Mouse (Mus musculus): ENCODE data around the gene Aurkb. TPM values are rescaled to one million over a fixed set of nuclear protein-coding genes. Genes with fewer than 3 reads are reported as not detected.

Aurkb gene
- polyA plus RNA-seq, 1 experiment from 2014 or later, result 199 TPM

DNA sequence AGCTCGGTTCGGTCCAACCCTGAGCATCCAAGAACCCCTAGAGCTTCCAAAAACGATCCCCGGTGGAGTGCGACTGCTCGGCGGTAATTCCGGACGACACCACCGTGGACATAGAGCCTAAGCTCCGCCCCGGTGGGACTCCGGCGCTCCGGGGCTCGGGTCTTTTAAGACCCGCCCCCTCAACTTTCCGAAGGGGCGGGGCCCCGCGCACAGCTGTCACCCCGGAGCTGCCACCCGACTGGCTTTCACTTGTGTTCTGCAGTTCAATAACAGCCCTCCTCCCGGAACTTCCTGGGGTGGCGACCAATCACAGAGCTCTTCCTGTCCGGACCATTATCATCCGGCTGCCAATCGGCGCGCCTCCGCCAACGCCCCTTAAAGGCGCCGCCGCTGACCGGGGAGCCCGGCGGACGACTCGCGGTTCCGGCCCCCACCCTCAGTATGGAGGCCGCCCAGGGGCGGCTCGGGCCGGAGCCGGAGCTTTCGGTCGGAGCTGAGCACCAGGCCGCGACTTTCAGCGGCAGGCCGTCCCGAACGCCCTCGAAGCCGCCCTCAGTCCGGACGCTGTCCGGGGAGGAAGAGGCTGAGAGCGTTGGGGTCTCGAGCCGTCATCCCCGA, 14.0 kb downstream of the Aurkb start, which contains the start of gene Borcs6:
Borcs6 (plus strand) TSS at position 361 of the 618 bp plus-strand sequence.
- H3K36me3 ChIP-seq (ENCODE audit: control insufficient read depth, insufficient read depth, low read length), result no peaks in the 10 kb centered on the region
- H3K4me1 ChIP-seq (replicated peaks; ENCODE audit: control insufficient read depth, insufficient read depth, low read length), result peaks cover 17% of the 10 kb centered on the region
- peak within 1 kb of the TSS; percentile 98 for H3K4me2 ChIP-seq (ENCODE audit: low read depth, low read length, severe bottlenecking)
- peak within 1 kb of the TSS; percentile 75 for H3K27ac ChIP-seq (ENCODE audit: low read depth, low read length)
- H3K27me3 ChIP-seq (ENCODE audit: control insufficient read depth, insufficient read depth, low read length), result no peaks in the 10 kb centered on the region
- H3K4me3 ChIP-seq (ENCODE audit: low read depth, low read length), result peak within 1 kb of the TSS; percentile 69
- peak; percentile 90 for ATAC-seq (replicated peaks; ENCODE audit: low FRiP score)
- WGBS, result under 1% methylated on average over 59 of the region's 64 CpGs
- peak within 1 kb of the TSS; percentile 67 for H3K9ac ChIP-seq (ENCODE audit: low read length)
- H3K9me3 ChIP-seq (ENCODE audit: control insufficient read depth, low read length), result no peaks in the 10 kb centered on the region
- peak; percentile 97 for DNase-seq (ENCODE audit: low spot score)

- peak overlapping the region; percentile 62 for H3K27ac ChIP-seq (ENCODE audit: low read depth, low read length)
- no peaks in the 10 kb centered on the region for H3K36me3 ChIP-seq (ENCODE audit: control insufficient read depth, insufficient read depth, low read length)
- peak overlapping the region; percentile 62 for H3K9ac ChIP-seq (ENCODE audit: low read length)
- WGBS, result 0% methylated on average over 46 of the region's 49 CpGs
- H3K27me3 ChIP-seq (ENCODE audit: control insufficient read depth, insufficient read depth, low read length), result no peaks in the 10 kb centered on the region
- peak overlapping the region; percentile 69 for H3K4me3 ChIP-seq (ENCODE audit: low read depth, low read length)
- DNase-seq (ENCODE audit: low spot score), result peak; percentile 83
- no peaks in the 10 kb centered on the region for H3K9me3 ChIP-seq (ENCODE audit: control insufficient read depth, low read length)
- H3K4me2 ChIP-seq (ENCODE audit: low read depth, low read length, severe bottlenecking), result peak overlapping the region; percentile 98
- ATAC-seq (replicated peaks; ENCODE audit: low FRiP score), result peak; percentile 15
- peaks cover 17% of the 10 kb centered on the region for H3K4me1 ChIP-seq (replicated peaks; ENCODE audit: control insufficient read depth, insufficient read depth, low read length)
Observed at GRCm38 (mm10) chr11:69059975-69060411, 14.5 kb downstream of the Aurkb start.

- Histone ChIP-seq H3K27me3 (ENCODE audit: control insufficient read depth, insufficient read depth, low read length) (no peaks in the 10 kb centered on the region), H3K9ac (ENCODE audit: low read length) (peak overlapping the region; percentile 62), H3K27ac (ENCODE audit: low read depth, low read length) (no peak overlapping the region), H3K9me3 (ENCODE audit: control insufficient read depth, low read length) (no peaks in the 10 kb centered on the region), H3K4me2 (ENCODE audit: low read depth, low read length, severe bottlenecking) (peak overlapping the region; percentile 98), H3K36me3 (ENCODE audit: control insufficient read depth, insufficient read depth, low read length) (no peaks in the 10 kb centered on the region), H3K4me1 (replicated peaks; ENCODE audit: control insufficient read depth, insufficient read depth, low read length) (peaks cover 17% of the 10 kb centered on the region), H3K4me3 (ENCODE audit: low read depth, low read length) (peak overlapping the region; percentile 69)
- under 1% methylated on average over 40 of the region's 40 CpGs for WGBS
- ATAC-seq (replicated peaks; ENCODE audit: low FRiP score) (no peak), DNase-seq (ENCODE audit: low spot score) (peak; percentile 76)
Observed at GRCm38 (mm10) chr11:69060448-69061254, 15.2 kb downstream of the Aurkb start.

- Histone ChIP-seq H3K4me1 (replicated peaks; ENCODE audit: control insufficient read depth, insufficient read depth, low read length) (peaks cover 21% of the 10 kb centered on the region), H3K9me3 (ENCODE audit: control insufficient read depth, low read length) (no peaks in the 10 kb centered on the region), H3K36me3 (ENCODE audit: control insufficient read depth, insufficient read depth, low read length) (no peaks in the 10 kb centered on the region), H3K27me3 (ENCODE audit: control insufficient read depth, insufficient read depth, low read length) (no peaks in the 10 kb centered on the region), H3K27ac (ENCODE audit: low read depth, low read length) (no peak overlapping the region), H3K4me2 (ENCODE audit: low read depth, low read length, severe bottlenecking) (peak overlapping the region; percentile 98), H3K4me3 (ENCODE audit: low read depth, low read length) (peak overlapping the region; percentile 69), H3K9ac (ENCODE audit: low read length) (peak overlapping the region; percentile 12; the same call in 1 of the 2 replicates)
- 7% methylated on average over 17 of the region's 17 CpGs for WGBS
- no peak for ATAC-seq (replicated peaks; ENCODE audit: low FRiP score)
- peak; percentile 51 for DNase-seq (ENCODE audit: low spot score)
Observed at GRCm38 (mm10) chr11:69061255-69061912, 15.9 kb downstream of the Aurkb start.

DNA sequence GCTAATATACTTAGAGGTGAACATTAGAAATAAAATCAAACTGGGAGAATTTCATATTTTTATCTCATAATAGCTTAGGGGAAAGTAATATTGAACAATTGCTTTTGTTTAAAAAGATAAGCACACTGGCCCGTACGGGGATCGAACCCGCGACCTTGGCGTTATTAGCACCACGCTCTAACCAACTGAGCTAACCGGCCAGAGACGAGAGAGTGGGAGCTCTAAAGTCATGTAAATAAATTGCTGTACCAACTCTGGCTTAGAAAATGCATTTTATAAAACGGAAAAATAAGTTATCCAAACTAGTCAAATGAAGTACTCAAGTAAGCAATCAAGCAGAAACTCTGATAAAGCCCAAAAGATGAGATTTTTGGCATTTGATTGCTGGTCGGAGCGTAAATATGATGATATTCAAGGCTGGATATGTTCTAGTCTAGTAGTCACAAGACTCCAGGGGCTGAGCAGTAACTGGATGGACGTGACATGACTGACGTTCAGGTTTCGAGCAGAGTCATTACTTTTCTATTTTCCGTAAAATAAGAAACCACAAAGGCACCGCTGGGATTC, 16.8 kb downstream of the Aurkb start:
- Histone ChIP-seq H3K27ac (ENCODE audit: low read depth, low read length) (no peak overlapping the region), H3K36me3 (ENCODE audit: control insufficient read depth, insufficient read depth, low read length) (no peaks in the 10 kb centered on the region), H3K27me3 (ENCODE audit: control insufficient read depth, insufficient read depth, low read length) (no peaks in the 10 kb centered on the region), H3K9ac (ENCODE audit: low read length) (no peak overlapping the region), H3K4me2 (ENCODE audit: low read depth, low read length, severe bottlenecking) (peak overlapping the region; percentile 47; the same call in 1 of the 2 replicates), H3K9me3 (ENCODE audit: control insufficient read depth, low read length) (no peaks in the 10 kb centered on the region), H3K4me3 (ENCODE audit: low read depth, low read length) (peak overlapping the region; percentile 60), H3K4me1 (replicated peaks; ENCODE audit: control insufficient read depth, insufficient read depth, low read length) (peaks cover 21% of the 10 kb centered on the region)
- ATAC-seq (replicated peaks; ENCODE audit: low FRiP score) (no peak), DNase-seq (ENCODE audit: low spot score) (peak; percentile 85)
- 0% methylated on average over 17 of the region's 17 CpGs for WGBS

DNA sequence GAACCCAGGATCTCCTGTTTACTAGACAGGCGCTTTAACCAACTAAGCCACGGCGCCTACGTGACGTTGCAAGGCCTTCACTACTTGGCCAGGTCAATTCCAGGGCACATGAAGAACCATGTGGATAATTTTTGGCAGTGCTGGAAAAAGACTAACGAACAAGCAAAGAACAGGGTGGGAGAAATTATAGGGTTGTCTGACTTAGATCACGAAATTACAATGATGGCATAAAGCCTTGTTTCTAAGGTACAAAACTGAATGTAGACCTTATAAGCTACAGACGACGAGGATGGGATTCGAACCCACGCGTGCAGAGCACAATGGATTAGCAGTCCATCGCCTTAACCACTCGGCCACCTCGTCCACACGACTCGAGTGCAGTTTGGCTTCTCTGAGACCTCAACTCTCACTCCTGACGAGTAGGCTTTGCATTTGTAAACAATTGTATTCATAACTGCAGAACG, 17.3 kb downstream of the Aurkb start:
- H3K27ac ChIP-seq (ENCODE audit: low read depth, low read length), result no peak overlapping the region
- H3K4me2 ChIP-seq (ENCODE audit: low read depth, low read length, severe bottlenecking), result peak overlapping the region; percentile 77
- DNase-seq (ENCODE audit: low spot score) (peak; percentile 96), ATAC-seq (replicated peaks; ENCODE audit: low FRiP score) (peak; percentile 57)
- H3K9me3 ChIP-seq (ENCODE audit: control insufficient read depth, low read length), result no peaks in the 10 kb centered on the region
- H3K36me3 ChIP-seq (ENCODE audit: control insufficient read depth, insufficient read depth, low read length), result no peaks in the 10 kb centered on the region
- H3K4me3 ChIP-seq (ENCODE audit: low read depth, low read length), result peak overlapping the region; percentile 60
- peak overlapping the region; percentile 39; the same call in 1 of the 2 replicates for H3K9ac ChIP-seq (ENCODE audit: low read length)
- under 1% methylated on average over 19 of the region's 19 CpGs for WGBS
- no peaks in the 10 kb centered on the region for H3K27me3 ChIP-seq (ENCODE audit: control insufficient read depth, insufficient read depth, low read length)
- H3K4me1 ChIP-seq (replicated peaks; ENCODE audit: control insufficient read depth, insufficient read depth, low read length), result peaks cover 21% of the 10 kb centered on the region

DNA sequence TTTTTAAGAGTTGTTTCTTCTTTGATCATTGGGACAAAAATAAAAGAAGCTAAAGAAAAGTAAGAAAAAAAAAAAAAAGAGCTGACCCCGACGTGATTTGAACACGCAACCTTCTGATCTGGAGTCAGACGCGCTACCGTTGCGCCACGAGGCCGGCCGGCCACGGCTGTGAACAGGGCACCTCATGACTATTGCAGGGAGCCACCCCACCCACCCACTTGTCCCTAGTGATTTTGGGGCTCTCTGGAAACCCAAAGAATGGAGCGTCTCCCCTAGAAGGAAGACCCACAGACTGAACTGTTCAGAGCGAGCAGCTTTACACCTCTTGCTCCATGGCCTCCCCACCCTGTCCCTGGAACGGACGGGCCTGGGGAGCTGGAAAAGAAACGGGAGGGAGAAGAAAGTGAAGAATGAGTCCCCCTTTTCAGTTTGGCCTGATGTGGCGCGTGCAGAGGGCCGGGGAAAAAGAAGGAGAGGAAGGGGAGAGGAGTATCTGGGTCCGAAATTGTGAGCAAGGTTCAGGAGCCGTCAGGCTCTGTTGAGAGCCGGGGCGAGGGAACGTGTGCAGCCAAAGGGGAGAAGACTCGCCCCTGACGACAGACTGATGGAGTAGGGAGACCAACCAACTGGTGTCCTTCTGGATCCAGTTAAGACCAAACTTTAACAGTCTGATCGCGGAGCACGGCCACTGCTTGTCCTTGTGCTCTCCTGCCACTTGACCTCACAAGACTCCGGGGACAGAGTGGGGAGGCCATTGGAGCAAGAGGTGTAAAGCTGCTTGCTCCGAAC, 18.2 kb downstream of the Aurkb start:
- peak; percentile 21; the same call in 1 of the 2 replicates for ATAC-seq (replicated peaks; ENCODE audit: low FRiP score)
- peak overlapping the region; percentile 70 for H3K9ac ChIP-seq (ENCODE audit: low read length)
- H3K4me3 ChIP-seq (ENCODE audit: low read depth, low read length), result peak overlapping the region; percentile 60
- WGBS, result under 1% methylated on average over 31 of the region's 31 CpGs
- no peaks in the 10 kb centered on the region for H3K27me3 ChIP-seq (ENCODE audit: control insufficient read depth, insufficient read depth, low read length)
- no peaks in the 10 kb centered on the region for H3K36me3 ChIP-seq (ENCODE audit: control insufficient read depth, insufficient read depth, low read length)
- H3K4me1 ChIP-seq (replicated peaks; ENCODE audit: control insufficient read depth, insufficient read depth, low read length), result peaks cover 21% of the 10 kb centered on the region
- DNase-seq (ENCODE audit: low spot score), result peak; percentile 97
- peak overlapping the region; percentile 72 for H3K27ac ChIP-seq (ENCODE audit: low read depth, low read length)
- peak overlapping the region; percentile 77 for H3K4me2 ChIP-seq (ENCODE audit: low read depth, low read length, severe bottlenecking)
- H3K9me3 ChIP-seq (ENCODE audit: control insufficient read depth, low read length), result no peaks in the 10 kb centered on the region

Measured in forebrain, embryonic 11.5 days (tissue).